Mouse (Mus musculus): ENCODE measurements at regions not wholly inside any gene's neighbourhood (a gene's known extent, or its start where the extent isn't known, plus 50 kb on each side); places are given as distances from the start of the nearest gene placed in this dataset.

DNA sequence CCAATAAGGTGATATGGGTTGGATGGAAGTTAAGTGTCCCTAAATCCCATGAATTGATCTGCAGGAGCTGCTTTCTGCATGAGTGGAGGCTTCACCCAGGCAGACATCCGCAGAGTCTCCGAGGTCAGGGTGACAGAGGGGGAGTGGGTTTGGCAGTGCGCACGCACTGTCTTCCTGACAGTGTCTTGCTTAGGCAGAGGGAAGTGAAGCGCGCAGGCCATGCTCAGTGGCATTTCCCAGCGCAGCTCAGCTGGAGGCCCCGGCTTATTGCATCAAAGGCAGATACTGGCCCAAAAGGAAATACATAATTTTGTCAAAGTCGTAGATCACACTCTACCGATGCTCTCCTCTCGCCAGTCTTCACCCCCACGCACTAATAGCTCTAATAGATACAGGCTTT is 252.7 kb upstream of the Dnajc24 start:
- DNase-seq (ENCODE audit: extremely low read depth, insufficient read length, low spot score): peak; percentile 0

DNA sequence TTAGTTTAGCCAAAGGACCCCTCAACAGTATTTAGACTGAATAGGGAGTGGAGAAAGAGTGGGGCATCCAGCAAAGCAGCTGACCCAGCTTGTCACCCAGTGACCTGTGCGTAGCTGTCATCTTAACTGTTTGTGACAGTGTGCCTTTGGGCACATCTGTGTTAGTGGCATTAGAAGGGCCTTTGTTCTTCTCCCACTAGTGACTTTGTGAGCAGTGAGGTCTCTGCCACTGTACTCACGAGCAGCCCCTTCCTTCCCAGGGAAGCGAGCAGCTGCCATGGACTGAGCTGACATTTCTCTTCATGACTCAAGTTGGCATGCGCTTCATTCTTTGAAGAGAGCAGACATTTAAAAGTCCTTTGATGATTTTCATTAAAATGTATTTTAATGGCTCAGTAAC is 231.0 kb upstream of the Dnajc24 start:
- no peak for DNase-seq (ENCODE audit: extremely low read depth, insufficient read length, low spot score)

DNA sequence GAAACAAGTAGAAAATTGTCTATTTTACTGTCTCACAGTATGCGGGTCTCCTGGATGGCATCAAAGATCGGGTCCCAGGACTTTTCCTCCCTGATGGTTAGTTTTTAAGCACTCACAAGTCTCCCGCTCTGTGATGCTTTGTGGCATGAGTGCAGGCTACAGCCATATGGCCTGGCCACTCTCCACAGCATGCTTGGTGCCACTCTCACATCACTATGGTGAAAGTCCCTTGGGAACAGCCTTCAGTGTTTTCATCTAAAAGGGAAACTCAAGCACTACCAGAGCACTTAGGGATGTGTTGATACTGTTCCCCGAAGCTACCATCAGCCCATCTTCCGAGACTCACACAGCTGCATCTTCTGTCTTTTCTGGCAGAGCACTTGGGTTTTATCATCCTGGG is 227.8 kb upstream of the Dnajc24 start:
- DNase-seq (ENCODE audit: extremely low read depth, insufficient read length, low spot score): no peak

DNA sequence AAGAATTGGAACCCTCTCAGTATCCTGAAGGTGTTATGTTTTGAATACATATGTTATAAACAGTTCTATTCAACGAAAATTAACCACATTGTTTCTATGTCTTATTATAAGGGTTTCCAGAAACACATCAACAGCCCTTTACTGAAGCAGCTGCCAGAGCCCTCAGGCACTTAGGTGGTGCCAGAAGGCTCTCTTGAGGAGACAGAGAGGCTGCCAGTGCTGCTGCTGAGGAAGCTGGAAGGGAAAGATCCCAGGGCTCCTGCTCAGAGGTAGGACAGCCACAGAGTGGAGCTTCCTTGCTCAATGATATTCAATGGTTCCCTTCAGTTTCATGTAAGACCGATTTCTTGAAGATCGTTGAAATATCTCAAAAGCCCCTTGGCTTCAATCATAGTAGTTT is 226.7 kb upstream of the Dnajc24 start:
- no peak for DNase-seq (ENCODE audit: extremely low read depth, insufficient read length, low spot score)

DNA sequence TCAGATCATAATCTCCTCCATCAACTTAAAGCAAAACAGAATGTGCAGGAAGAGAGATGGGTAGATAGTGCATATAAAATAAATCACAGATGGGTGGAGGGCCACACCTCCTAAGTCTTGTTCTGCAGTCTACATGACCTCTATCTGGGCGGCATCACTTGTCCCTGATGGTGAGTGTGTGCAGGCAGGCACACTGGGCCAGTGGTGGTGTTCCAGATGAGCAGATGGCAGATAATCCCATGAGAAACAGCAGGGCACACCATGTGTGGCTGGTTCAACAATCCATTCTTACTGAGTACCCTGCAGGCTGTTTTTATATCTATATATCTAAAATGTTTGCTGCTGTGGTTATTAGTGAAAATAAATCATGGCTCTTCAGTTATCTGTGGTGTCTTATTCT is 224.9 kb upstream of the Dnajc24 start:
- no peak for DNase-seq (ENCODE audit: extremely low read depth, insufficient read length, low spot score)

DNA sequence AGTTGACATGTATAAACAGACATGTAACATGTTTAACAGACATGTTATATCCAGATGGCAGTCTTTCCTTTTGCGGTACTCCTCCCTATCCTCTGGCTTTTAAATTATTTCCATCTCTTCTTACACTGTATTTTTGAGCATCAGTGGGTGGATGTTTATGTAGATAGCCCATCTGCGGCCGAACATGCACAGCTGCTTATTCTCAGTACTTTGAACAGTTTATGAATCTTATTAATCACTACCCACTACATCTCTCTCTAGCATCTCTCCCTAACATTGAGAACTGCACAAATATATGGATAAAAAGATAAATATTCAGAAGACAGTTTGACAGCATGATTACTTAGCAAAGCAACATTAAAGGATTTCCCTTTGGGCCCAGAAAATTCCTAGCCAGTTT is 212.8 kb upstream of the Dnajc24 start:
- no peak for DNase-seq (ENCODE audit: extremely low read depth, insufficient read length, low spot score)

DNA sequence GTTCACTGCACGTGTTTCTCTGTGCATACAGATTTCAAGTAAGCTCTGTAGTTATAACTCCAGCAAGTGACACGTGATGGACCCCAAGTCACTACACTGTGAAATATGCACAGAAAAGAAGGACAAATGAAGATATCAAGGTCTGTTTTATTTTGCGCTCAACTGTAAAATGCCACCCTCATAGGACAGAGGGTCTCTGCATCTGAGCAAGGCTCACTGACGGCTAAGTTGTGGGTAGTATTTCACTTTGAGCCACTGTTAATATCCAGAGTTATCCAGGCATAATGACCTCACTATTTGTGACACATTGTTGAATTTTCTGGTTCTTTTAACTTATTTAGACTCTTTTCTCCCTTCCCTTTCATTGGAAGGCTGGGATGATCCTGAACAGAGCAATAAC is 210.4 kb upstream of the Dnajc24 start:
- no peak for DNase-seq (ENCODE audit: extremely low read depth, insufficient read length, low spot score)

DNA sequence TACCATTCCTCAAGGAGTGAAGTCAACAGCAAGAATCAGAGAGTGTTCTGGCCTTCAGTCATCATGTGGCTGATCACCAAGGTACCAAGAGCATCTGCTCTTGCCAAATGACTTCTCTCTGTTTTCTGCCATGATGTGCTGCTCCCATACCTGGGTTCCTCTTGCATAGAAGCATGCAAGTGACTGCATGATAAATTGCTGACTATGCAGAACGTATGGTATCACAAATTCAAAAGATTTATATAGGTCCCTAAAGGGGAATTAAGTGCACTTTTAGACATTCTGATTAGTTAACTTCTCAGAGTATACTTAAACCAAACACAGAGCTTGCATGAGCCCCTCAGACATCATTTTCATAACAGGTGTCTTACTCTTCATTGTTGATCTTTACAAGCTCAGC is 207.4 kb upstream of the Dnajc24 start:
- no peak for DNase-seq (ENCODE audit: extremely low read depth, insufficient read length, low spot score)

DNA sequence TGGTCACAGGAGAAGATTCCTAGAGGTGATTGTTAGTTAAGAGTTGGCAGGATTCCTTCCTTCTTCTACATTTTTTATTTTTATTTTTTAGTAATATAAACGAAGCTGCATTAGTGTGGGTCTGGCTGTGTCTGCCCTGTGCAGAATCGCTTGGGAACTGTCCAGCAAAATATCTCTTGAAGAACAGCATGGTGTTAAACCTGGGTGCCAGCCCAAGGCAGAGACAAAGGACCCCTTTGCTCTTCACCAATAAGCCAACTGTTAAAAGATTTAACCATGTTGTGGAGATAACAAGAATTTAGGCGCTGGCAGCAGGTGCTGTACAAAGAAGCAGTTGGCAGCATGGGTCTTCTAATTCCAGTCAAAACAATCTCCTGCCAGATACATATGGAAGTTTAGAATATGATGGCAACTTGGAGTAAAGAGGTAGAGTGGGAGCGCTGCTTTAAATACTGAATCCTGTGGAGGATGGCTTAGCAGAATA is 205.5 kb upstream of the Dnajc24 start:
- no peak for DNase-seq (ENCODE audit: extremely low read depth, insufficient read length, low spot score)

DNA sequence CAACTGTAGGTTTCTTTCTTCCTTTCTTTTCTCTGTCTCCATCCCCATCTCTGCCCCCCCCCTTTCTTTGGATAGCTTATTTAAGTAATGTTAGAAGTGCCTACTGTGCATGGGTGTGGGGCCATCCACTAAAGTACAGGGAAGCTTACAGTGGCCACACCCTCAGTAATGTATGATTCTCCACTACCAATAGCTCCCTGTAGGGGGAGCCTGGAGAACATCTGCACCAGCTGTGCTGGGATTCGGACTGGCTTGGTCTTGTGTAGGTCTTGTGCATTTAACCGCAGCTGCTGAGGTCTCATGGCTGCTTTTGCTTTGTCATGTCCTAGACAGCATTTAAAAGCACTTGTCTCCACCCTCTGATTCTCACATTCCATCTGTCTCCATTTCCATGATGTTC is 196.8 kb upstream of the Dnajc24 start:
- no peak for DNase-seq (ENCODE audit: extremely low read depth, insufficient read length, low spot score)

DNA sequence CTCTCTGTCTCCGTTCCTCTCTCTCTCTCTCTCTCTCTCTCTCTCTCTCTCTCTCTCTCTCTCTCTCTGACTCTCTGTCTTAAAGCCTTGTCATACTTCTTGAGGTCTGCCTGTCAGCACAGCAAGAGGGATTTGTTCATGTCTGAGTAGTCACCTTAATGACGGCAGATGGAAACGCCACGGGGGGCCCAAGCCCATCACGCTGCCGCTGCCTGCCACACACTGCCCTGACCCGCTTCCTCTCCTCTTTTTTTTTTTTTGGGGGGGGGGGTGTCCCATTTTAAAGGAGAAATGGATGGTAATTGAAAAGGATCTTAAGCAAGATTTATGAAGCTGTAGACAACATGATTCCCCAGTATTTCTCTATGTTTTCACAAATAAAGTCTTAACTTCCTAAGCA is 191.8 kb upstream of the Dnajc24 start:
- DNase-seq (ENCODE audit: extremely low read depth, insufficient read length, low spot score): no peak

DNA sequence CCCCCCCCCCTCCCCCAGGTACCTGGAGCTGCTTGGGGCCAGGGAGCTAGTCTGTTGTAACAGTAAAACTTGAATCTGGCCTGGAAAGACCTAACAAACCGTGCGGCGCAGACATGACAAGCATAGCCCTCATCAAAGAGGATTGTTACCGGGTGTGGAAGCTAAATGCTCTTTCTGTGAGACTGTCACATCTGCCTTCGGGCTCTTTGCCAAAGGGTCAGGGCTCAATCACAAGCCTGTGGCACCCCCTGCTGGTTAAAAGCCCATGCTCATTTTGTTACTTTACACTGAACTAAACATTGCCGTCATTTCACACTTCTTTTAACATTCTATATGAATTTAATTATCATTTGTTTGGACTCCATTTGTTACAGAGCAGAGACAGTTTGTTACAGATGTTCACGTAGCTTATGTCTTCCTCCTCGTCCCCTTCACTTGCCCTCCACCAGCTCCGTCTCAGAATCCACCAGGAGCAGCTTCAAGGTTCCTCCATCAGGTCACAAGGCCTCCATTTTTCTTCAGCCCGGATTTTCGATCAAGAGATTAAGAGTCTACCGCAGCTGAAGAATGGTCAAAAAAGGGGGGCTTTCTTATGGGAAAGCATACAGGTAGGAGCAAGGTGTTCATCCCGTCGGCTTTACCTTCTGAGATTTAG is 191.1 kb upstream of the Dnajc24 start:
- DNase-seq (ENCODE audit: extremely low read depth, insufficient read length, low spot score): peak; percentile 7

DNA sequence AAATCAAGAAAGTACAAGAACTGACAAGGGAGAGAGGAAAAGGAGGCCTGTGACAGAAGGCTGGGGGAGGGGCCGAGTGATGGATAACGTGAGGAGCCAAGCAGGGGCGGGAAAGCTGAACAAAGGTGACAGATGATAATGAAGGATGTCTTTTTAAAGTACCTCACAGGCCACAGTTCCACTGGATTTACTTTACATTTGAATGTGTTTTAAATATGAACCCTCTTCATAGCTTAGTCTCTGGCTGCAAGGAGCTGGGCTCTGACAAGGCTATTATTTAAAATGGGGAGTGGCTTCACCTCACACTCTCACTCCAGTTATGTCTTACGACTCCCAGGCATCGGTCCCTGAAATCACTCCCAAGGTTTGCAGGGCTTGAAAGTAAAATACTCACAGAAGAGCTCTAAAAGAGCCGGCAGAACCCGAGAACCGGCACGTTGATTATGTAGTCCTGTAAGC is 190.6 kb upstream of the Dnajc24 start:
- no peak for DNase-seq (ENCODE audit: extremely low read depth, insufficient read length, low spot score)

DNA sequence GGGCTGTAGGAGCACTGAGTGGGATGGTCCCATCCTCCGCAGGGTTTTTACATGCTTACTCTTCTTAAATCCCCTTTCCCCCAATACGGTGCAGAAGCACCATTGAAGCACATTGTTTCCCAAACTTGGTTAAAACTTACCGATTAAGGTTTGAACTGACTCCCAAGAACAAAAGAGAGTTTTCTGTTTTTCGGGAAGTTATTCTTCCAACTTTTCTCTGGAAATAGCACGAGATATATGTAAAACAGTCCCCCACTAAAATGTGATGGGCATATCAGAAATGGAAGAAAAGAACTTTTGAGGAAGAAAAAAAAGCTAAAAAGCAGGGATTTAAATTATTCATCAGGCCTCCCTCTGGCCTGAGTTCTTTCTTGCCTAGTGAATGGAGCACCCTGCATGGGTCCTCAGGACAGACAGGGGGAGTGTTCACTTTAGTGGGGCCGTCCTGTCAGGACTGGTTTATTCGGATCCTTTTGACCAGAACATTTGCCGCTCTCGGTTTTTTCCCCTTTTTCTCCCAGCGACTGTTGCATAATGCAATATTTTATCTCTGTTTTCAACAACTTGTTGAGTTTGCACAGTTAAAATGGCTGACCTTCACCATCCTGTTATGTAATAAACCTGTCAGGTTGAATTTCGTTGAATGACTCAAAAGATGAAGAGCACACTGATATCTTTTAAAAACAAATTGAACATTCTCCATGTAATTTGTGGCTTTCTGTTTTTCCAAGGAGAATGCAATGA is 187.4 kb upstream of the Dnajc24 start:
- DNase-seq (ENCODE audit: extremely low read depth, insufficient read length, low spot score): no peak

DNA sequence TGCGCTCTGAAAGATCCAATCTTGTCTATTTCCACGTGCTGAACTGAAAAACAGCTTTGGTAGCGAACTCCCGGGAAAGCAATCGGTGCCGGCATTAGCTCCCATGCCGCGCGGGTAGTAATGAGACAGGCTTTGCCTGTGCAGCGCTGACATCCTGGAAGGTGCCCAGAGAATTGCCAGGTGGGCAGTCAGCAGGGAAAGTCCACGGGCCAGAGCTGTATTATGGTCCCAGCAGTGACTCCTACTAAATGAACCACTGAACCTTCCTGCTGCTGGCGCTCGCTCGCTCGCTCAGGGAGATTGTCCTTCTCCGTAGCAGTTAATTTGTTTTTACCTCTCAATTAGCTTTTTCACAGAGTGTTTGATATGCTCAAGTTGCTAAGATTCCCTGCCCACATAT is 180.3 kb upstream of the Dnajc24 start:
- no peak for DNase-seq (ENCODE audit: extremely low read depth, insufficient read length, low spot score)

DNA sequence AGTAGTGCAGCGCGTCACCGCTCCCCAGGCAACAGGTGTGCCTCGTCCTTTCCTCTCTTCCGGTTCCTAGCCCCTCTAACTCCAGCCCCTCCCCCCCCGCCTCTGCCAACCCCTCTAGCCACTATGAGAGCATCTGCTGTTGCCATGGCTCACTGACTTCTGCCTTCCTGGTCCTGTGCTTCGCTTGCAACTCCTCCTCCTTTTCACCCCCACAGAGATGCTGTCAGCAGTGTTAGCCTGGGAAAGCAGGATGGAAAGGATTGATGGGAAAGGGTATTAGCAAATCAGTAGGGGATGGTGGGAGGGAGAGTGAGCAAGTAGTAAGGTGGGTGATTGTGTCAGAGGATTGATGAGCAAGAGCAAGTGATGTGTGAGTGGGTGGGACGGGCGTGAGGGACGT is 178.7 kb upstream of the Dnajc24 start:
- DNase-seq (ENCODE audit: extremely low read depth, insufficient read length, low spot score): no peak

DNA sequence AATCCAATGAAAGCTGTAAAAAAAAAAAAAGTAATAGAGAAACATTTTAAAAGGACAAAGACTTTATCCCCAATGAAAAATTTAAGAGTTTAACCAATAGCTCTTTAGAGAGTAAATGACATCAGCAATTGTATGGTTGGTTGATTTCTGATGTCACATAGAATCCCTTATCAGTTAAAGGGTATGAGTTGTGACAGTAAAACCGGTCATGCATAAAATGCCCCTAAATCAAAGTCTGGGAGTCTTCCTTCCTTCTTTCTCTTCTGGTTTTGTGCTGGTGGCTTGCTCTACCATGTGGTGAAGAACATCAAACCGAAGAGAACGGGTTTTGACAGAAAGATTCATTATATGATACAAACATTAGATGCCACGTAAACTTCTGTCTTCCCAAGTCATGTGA is 159.3 kb upstream of the Dnajc24 start:
- no peak for DNase-seq (ENCODE audit: extremely low read depth, insufficient read length, low spot score)

DNA sequence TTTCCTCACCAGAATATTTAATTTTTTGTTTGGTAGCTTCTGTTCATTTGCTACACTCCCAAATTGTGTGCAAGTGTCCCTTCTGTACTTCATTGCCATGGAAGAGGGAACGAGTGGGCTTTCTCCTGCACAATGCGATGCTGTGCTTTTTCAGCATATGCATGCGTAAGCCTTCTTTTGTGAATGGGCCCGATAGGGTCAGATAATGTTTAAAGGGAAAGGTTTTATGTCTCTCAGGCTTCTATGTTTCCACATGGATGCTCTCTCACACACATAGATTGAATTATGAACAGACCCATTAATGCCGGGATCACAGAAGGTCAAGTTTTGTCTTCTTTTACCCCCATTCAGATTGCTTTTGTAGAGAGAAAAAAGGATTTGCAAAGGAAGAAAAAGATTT is 158.5 kb upstream of the Dnajc24 start:
- no peak for DNase-seq (ENCODE audit: extremely low read depth, insufficient read length, low spot score)

DNA sequence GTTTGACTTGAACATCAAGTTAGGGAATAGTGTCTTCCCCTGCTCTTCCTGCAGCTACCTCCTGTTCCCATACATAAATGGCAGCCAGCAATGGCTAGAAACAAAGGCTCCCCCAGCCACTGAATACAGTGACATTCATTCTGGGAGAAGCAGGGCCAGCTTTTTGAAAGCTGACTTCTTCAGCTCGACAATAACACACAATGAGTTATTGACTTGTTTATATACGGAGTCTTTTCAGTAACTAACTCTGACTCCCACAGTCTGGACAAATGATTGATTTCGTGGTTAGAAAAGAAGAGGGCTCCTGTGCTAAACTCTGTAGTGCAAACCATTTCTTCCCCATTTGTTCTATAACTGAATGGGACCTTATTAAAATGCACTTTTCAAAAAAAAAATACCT is 146.4 kb upstream of the Dnajc24 start:
- DNase-seq (ENCODE audit: extremely low read depth, insufficient read length, low spot score): no peak

DNA sequence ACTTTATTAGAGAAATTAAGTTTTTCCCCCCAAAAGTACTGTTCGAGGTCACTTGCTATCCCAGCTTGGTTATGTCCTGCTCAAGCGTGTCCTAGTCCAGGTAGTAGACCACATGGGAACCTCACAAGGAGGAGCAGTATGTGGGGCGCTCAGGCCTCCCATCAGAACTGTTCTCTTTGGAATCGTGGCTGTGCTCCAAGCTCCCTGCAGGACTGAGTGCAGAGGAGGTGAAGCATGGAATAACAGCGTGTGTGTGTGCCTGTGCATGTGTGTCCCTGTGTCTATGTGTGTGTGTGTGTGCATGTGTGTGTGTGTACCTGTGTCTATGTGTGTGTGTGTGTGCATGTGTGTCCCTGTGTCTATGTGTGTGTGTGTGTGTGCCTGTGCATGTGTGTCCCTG is 137.6 kb upstream of the Dnajc24 start:
- DNase-seq (ENCODE audit: extremely low read depth, insufficient read length, low spot score): no peak

DNA sequence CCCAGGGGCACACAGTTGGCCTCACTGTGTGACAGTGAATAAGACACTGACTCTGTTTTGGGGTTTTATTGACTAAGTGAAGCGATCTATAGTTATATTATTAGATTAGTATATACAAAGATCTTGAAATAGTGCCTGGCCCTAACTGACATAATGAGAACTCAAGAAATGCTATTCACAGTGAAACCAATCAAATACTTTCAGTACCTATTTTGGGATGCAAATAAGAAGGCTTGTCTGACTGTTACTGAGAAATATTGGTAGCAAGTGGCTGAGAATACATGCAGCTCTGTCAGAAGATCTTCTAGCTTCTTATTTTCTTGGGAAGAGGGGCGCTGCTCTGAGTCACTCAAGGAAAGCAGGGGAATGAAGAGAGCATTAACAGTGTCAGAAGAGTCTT is 97.7 kb upstream of the Dnajc24 start:
- DNase-seq (ENCODE audit: extremely low read depth, insufficient read length, low spot score): no peak

DNA sequence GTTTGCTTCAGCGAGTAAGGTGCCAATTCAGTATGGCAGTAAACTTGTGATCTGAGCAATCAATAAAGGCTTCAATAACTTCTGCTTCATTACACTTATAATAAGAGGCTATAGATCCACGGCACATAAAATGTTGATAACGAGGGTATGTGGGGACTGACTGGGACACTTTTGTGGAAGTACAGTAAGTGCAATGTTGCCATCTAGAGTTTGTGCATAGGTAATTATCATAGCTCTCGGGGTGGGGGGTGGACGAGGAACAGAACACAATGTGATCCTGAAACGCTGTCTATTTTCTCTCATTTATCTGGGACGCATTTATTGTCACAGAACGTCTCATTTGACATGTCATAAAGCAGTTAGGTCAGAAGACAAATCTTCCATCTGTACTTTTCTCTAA is 82.8 kb upstream of the Dnajc24 start:
- DNase-seq (ENCODE audit: extremely low read depth, insufficient read length, low spot score): no peak

All from 3134 (cell line).